Mouse (Mus musculus): ENCODE data around the gene Phf5a. TPM values are rescaled to one million over a fixed set of nuclear protein-coding genes. Genes with fewer than 3 reads are reported as not detected.

Gene Phf5a
- polyA plus RNA-seq, 1 experiment from 2014 or later, result 197 TPM

DNA sequence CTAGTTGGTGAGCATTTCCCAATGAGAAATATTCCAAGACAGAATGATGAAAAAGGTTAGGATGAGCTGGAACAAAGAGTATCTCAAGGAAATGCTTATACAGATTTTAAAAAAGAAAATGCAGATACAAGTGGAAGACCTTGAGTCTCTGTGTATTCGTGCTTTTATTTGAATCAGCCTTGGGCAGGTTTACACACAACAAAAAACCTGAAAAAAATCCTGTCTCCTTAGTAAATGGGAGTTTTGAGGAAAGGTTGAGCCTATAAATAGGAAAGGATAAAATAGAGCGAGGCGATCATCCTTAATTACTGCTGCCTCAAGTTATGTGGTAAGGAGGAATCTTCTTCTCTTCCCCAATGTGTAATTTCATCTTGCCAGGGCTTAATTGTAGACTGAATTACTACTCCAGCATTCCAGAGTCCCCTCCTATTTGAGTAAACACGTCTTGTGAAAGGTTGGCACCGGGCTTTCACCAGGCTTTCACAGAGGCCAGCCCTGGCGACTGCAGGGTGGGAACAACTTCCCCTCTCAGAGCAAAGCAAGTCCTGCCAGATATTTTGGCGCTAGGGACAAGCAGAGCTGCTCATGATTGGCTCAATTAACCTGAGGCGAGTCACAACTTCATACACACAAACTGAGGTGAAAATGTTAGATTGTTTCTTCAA is 11.1 kb downstream of the Phf5a start:
- no peaks in the 10 kb centered on the region for H3K9me3 ChIP-seq (ENCODE audit: control insufficient read depth, low read length)
- no peak overlapping the region for H3K4me2 ChIP-seq
- no peaks in the 10 kb centered on the region for H3K27me3 ChIP-seq (ENCODE audit: control insufficient read depth, insufficient read depth, low read length)
- H3K27ac ChIP-seq (ENCODE audit: low read depth, low read length), result no peak overlapping the region
- peaks cover 14% of the 10 kb centered on the region for H3K4me1 ChIP-seq (ENCODE audit: control insufficient read depth, insufficient read depth, low read length)
- H3K9ac ChIP-seq (ENCODE audit: low read length), result no peak overlapping the region
- ATAC-seq (ENCODE audit: low FRiP score) (no peak), DNase-seq (ENCODE audit: low spot score, missing footprints) (peak; percentile 72)
- H3K4me3 ChIP-seq (ENCODE audit: low read depth, low read length), result no peak overlapping the region
- WGBS, result 48% methylated on average over 8 of the region's 8 CpGs
- H3K36me3 ChIP-seq (ENCODE audit: control insufficient read depth, insufficient read depth, low read length), result peaks cover 2% of the 10 kb centered on the region; the same call in 1 of the 2 replicates

- ATAC-seq (ENCODE audit: low FRiP score) (peak; percentile 75), DNase-seq (ENCODE audit: low spot score, missing footprints) (peak; percentile 97)
- no peaks in the 10 kb centered on the region for H3K27me3 ChIP-seq (ENCODE audit: control insufficient read depth, insufficient read depth, low read length)
- H3K36me3 ChIP-seq (ENCODE audit: control insufficient read depth, insufficient read depth, low read length), result no peaks in the 10 kb centered on the region
- peak overlapping the region; percentile 62 for H3K4me2 ChIP-seq
- H3K4me3 ChIP-seq (ENCODE audit: low read depth, low read length), result peak overlapping the region; percentile 63
- peaks cover 18% of the 10 kb centered on the region for H3K4me1 ChIP-seq (ENCODE audit: control insufficient read depth, insufficient read depth, low read length)
- H3K9ac ChIP-seq (ENCODE audit: low read length), result peak overlapping the region; percentile 84
- under 1% methylated on average over 39 of the region's 39 CpGs for WGBS
- H3K9me3 ChIP-seq (ENCODE audit: control insufficient read depth, low read length), result no peaks in the 10 kb centered on the region
- H3K27ac ChIP-seq (ENCODE audit: low read depth, low read length), result peak overlapping the region; percentile 50
These were observed 12.1 kb downstream of the Phf5a start for GRCm38 (mm10) chr15:81859330-81860255.

DNA sequence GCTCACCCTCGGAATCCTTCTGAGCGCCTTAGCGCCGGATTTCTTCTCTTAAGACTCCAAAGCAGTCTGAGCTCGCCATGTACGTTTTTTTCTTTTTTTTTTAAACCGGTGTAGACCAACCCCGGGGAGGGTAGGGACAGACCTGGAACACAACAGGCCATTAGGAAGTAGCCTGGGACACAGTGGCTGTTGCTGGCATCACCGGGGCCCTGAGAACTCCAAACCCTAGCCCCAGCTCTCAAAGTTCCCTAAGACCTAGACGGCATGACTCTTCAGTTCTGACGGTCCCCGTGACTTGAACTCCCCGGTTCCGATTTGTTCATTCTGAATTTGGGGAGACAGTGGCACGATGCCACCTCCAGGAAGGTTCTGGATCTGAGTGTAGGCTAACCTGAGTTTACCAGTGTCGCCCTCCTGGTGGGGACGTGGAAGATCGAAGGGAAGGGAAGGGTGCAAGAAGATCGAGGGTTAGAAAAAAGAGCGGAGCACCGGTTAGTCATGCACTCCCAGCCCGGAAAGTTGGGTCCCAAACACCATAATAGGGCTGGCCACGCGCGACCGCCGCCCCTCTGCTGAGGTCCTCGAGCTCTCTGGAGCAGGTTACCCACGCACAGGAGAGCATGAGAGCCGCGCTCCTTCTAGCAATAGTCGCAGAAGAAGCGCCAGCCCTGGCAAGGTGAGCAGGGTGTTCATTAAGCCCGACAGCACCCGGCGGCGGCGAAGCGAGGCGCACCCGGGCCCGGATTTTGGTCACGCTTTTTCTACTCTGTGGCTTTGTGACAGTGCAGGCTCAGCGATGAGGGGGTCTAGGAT is 13.0 kb downstream of the Phf5a start, which contains the start of gene Tob2:
Gene Tob2, minus strand, starts transcription at position 280 of the 813 bp plus-strand sequence.
- Histone ChIP-seq H3K9me3 (ENCODE audit: control insufficient read depth, low read length) (no peaks in the 10 kb centered on the region), H3K4me3 (ENCODE audit: low read depth, low read length) (peak within 1 kb of the TSS; percentile 63), H3K4me1 (ENCODE audit: control insufficient read depth, insufficient read depth, low read length) (peaks cover 18% of the 10 kb centered on the region), H3K27me3 (ENCODE audit: control insufficient read depth, insufficient read depth, low read length) (no peaks in the 10 kb centered on the region), H3K36me3 (ENCODE audit: control insufficient read depth, insufficient read depth, low read length) (no peaks in the 10 kb centered on the region), H3K9ac (ENCODE audit: low read length) (peak within 1 kb of the TSS; percentile 84), H3K4me2 (peak within 1 kb of the TSS; percentile 62), H3K27ac (ENCODE audit: low read depth, low read length) (peak within 1 kb of the TSS; percentile 64)
- WGBS, result under 1% methylated on average over 44 of the region's 44 CpGs
- DNase-seq (ENCODE audit: low spot score, missing footprints), result peak; percentile 91
- 0 out of 2 replicates have a peak, but pooled peaks have one; percentile 5 for ATAC-seq (ENCODE audit: low FRiP score)

GRCm38 (mm10) chr15:81858138-81858516 is 13.6 kb downstream of the Phf5a start:
- H3K36me3 ChIP-seq (ENCODE audit: control insufficient read depth, insufficient read depth, low read length), result no peaks in the 10 kb centered on the region
- DNase-seq (ENCODE audit: low spot score, missing footprints) (peak; percentile 99), ATAC-seq (ENCODE audit: low FRiP score) (peak; percentile 47; the same call in 1 of the 2 replicates)
- WGBS, result under 1% methylated on average over 23 of the region's 23 CpGs
- peak overlapping the region; percentile 84 for H3K9ac ChIP-seq (ENCODE audit: low read length)
- H3K27me3 ChIP-seq (ENCODE audit: control insufficient read depth, insufficient read depth, low read length), result no peaks in the 10 kb centered on the region
- H3K4me2 ChIP-seq, result peak overlapping the region; percentile 62
- peak overlapping the region; percentile 63 for H3K4me3 ChIP-seq (ENCODE audit: low read depth, low read length)
- H3K4me1 ChIP-seq (ENCODE audit: control insufficient read depth, insufficient read depth, low read length), result peaks cover 18% of the 10 kb centered on the region
- H3K27ac ChIP-seq (ENCODE audit: low read depth, low read length), result peak overlapping the region; percentile 64; the same call in 1 of the 2 replicates
- H3K9me3 ChIP-seq (ENCODE audit: control insufficient read depth, low read length), result no peaks in the 10 kb centered on the region

DNA sequence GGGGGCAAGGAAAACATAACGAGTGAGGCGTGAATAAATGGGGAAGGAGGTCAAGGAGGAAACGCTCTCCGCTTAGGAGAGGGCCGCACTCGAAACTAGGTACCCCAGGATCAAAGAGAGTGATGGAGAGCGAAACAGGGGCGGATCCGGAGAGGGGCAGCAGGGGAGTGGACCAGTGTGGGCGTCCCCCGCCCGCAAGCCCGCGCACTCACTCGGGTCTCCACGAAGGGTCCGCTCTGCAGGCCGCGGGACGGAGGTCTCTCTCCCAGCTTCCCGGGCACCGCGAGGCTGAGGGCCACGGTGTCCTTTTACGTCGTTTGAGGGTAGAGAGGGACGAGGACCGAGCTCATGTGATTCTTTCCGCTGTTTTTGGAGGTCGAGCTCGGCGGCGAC is 14.0 kb downstream of the Phf5a start:
- no peaks in the 10 kb centered on the region for H3K27me3 ChIP-seq (ENCODE audit: control insufficient read depth, insufficient read depth, low read length)

GRCm38 (mm10) chr15:81856938-81857723 is 14.6 kb downstream of the Phf5a start:
- peak overlapping the region; percentile 64; the same call in 1 of the 2 replicates for H3K27ac ChIP-seq (ENCODE audit: low read depth, low read length)

More for the DNA sequence above, 14.0 kb downstream of the Phf5a start:
- ATAC-seq (ENCODE audit: low FRiP score), result peak; percentile 28; the same call in 1 of the 2 replicates
- Histone ChIP-seq H3K9me3 (ENCODE audit: control insufficient read depth, low read length) (no peaks in the 10 kb centered on the region), H3K4me1 (ENCODE audit: control insufficient read depth, insufficient read depth, low read length) (peaks cover 18% of the 10 kb centered on the region), H3K36me3 (ENCODE audit: control insufficient read depth, insufficient read depth, low read length) (no peaks in the 10 kb centered on the region), H3K9ac (ENCODE audit: low read length) (peak overlapping the region; percentile 84), H3K4me3 (ENCODE audit: low read depth, low read length) (peak overlapping the region; percentile 63), H3K4me2 (peak overlapping the region; percentile 62), H3K27ac (ENCODE audit: low read depth, low read length) (peak overlapping the region; percentile 64; the same call in 1 of the 2 replicates)
- no peak for DNase-seq (ENCODE audit: low spot score, missing footprints)
- under 1% methylated on average over 33 of the region's 33 CpGs for WGBS

GRCm38 (mm10) chr15:81856030-81856790 is 15.5 kb downstream of the Phf5a start:
- peak; percentile 97 for DNase-seq (ENCODE audit: low spot score, missing footprints)

More at GRCm38 (mm10) chr15:81856938-81857723, 14.6 kb downstream of the Phf5a start:
- Histone ChIP-seq H3K27me3 (ENCODE audit: control insufficient read depth, insufficient read depth, low read length) (no peaks in the 10 kb centered on the region), H3K4me3 (ENCODE audit: low read depth, low read length) (peak overlapping the region; percentile 63), H3K4me1 (ENCODE audit: control insufficient read depth, insufficient read depth, low read length) (peaks cover 18% of the 10 kb centered on the region), H3K36me3 (ENCODE audit: control insufficient read depth, insufficient read depth, low read length) (no peaks in the 10 kb centered on the region), H3K9ac (ENCODE audit: low read length) (peak overlapping the region; percentile 84), H3K4me2 (peak overlapping the region; percentile 62), H3K9me3 (ENCODE audit: control insufficient read depth, low read length) (no peaks in the 10 kb centered on the region)
- 1% methylated on average over 14 of the region's 14 CpGs for WGBS
- DNase-seq (ENCODE audit: low spot score, missing footprints) (peak; percentile 85), ATAC-seq (ENCODE audit: low FRiP score) (no peak)

More at GRCm38 (mm10) chr15:81856030-81856790, 15.5 kb downstream of the Phf5a start:
- Histone ChIP-seq H3K27me3 (ENCODE audit: control insufficient read depth, insufficient read depth, low read length) (no peaks in the 10 kb centered on the region), H3K36me3 (ENCODE audit: control insufficient read depth, insufficient read depth, low read length) (peaks cover 4% of the 10 kb centered on the region; the same call in 1 of the 2 replicates), H3K4me3 (ENCODE audit: low read depth, low read length) (peak overlapping the region; percentile 63), H3K9ac (ENCODE audit: low read length) (peak overlapping the region; percentile 84), H3K27ac (ENCODE audit: low read depth, low read length) (peak overlapping the region; percentile 42; the same call in 1 of the 2 replicates), H3K9me3 (ENCODE audit: control insufficient read depth, low read length) (no peaks in the 10 kb centered on the region), H3K4me1 (ENCODE audit: control insufficient read depth, insufficient read depth, low read length) (peaks cover 18% of the 10 kb centered on the region), H3K4me2 (peak overlapping the region; percentile 62)
- under 1% methylated on average over 28 of the region's 28 CpGs for WGBS
- peak; percentile 92 for ATAC-seq (ENCODE audit: low FRiP score)
